In genomic region chr9:30777816-30778215, GRCm38 (mm10) we compare ENCODE assay signal across 21 mouse cellular contexts.
DNase-seq lines count a peak whose midpoint lies in the region; ATAC-seq lines count a peak whose summit lies in the region.
"Had no signal": no experiment of that assay in that cellular context is flagged by ENCODE, and none has a peak within 500 bp of the region (broad histone marks: within the 10 kb centered on the region; RNA-seq: fewer than 3 reads in every experiment).

No protein-coding gene starts in this region.

- H3K27ac ChIP-seq in heart, embryonic 10.5 days = no peak overlapping the region
- no peak overlapping the region for H3K27ac ChIP-seq in midbrain, embryonic 11.5 days (ENCODE audit: low read depth, low read length)
- no peak overlapping the region for H3K27ac ChIP-seq in midbrain, embryonic 16.5 days (ENCODE audit: low read length)
- H3K27ac ChIP-seq: embryonic facial prominence, embryonic 13.5 days; embryonic facial prominence, embryonic 15.5 days; forebrain, embryonic 13.5 days; forebrain, embryonic 15.5 days had no signal

- H3K4me2 ChIP-seq in midbrain, embryonic 11.5 days = no peak overlapping the region
- no peak overlapping the region for H3K4me2 ChIP-seq in midbrain, embryonic 16.5 days (ENCODE audit: low read length)
- H3K4me2 ChIP-seq: embryonic facial prominence, embryonic 13.5 days; embryonic facial prominence, embryonic 15.5 days; forebrain, embryonic 13.5 days; forebrain, embryonic 15.5 days had no signal

- H3K4me3 ChIP-seq in heart, embryonic 10.5 days = no peak overlapping the region
- no peak overlapping the region for H3K4me3 ChIP-seq in midbrain, embryonic 11.5 days (ENCODE audit: low read depth, low read length)
- H3K4me3 ChIP-seq in midbrain, embryonic 16.5 days (ENCODE audit: low read depth, low read length) = no peak overlapping the region
- H3K4me3 ChIP-seq: embryonic facial prominence, embryonic 13.5 days; embryonic facial prominence, embryonic 15.5 days; erythroblast, embryonic 14.5 days; forebrain, embryonic 13.5 days; forebrain, embryonic 15.5 days had no signal

- no peaks in the 10 kb centered on the region for H3K36me3 ChIP-seq in heart, embryonic 10.5 days
- no peaks in the 10 kb centered on the region for H3K36me3 ChIP-seq in midbrain, embryonic 11.5 days (ENCODE audit: control insufficient read depth, insufficient read depth, low read length)
- H3K36me3 ChIP-seq in midbrain, embryonic 16.5 days (ENCODE audit: control insufficient read depth, insufficient read depth, low read length) = no peaks in the 10 kb centered on the region
- H3K36me3 ChIP-seq: embryonic facial prominence, embryonic 13.5 days; embryonic facial prominence, embryonic 15.5 days; forebrain, embryonic 15.5 days had no signal

- 80% methylated on average over 2 of the region's 2 CpGs for WGBS in heart, embryonic 10.5 days
- WGBS in midbrain, embryonic 11.5 days = 85% methylated on average over 2 of the region's 2 CpGs
- 93% methylated on average over 2 of the region's 2 CpGs for WGBS in midbrain, embryonic 16.5 days

- H3K9ac ChIP-seq in midbrain, embryonic 11.5 days (ENCODE audit: low read length) = no peak overlapping the region
- H3K9ac ChIP-seq in midbrain, embryonic 16.5 days (ENCODE audit: low read depth, low read length) = no peak overlapping the region
- H3K9ac ChIP-seq: embryonic facial prominence, embryonic 13.5 days; embryonic facial prominence, embryonic 15.5 days; forebrain, embryonic 13.5 days; forebrain, embryonic 15.5 days; forebrain, postnatal 0 days had no signal

- peak; percentile 55 for DNase-seq in heart, embryonic 10.5 days (ENCODE audit: low spot score)
- DNase-seq in heart, postnatal 25 days (ENCODE audit: low spot score) = no peak
- peak; percentile 74 for DNase-seq in midbrain, embryonic 11.5 days (ENCODE audit: low spot score, missing footprints)
- no peak for DNase-seq in layer of hippocampus, adult 18-20 months (ENCODE audit: low spot score in 2 of 2)
- DNase-seq: adrenal gland, adult 2 months; adrenal gland, postnatal 10 days; adrenal gland, postnatal 25 days; cerebellum, adult 11 months; cerebellum, adult 18-20 months; cerebellum, adult 8-10 months; cerebellum, adult 9-11 months; cerebellum, postnatal 14 days; cerebellum, postnatal 36 days; embryo, embryonic 11 days; forebrain, postnatal 0 days had no signal

- peaks cover 15% of the 10 kb centered on the region for H3K4me1 ChIP-seq in heart, embryonic 10.5 days
- H3K4me1 ChIP-seq in midbrain, embryonic 11.5 days (ENCODE audit: control insufficient read depth, insufficient read depth, low read length) = no peaks in the 10 kb centered on the region
- no peaks in the 10 kb centered on the region for H3K4me1 ChIP-seq in midbrain, embryonic 16.5 days (ENCODE audit: control insufficient read depth, insufficient read depth, low read length)
- H3K4me1 ChIP-seq: embryonic facial prominence, embryonic 15.5 days; forebrain, embryonic 13.5 days; forebrain, embryonic 15.5 days had no signal

- H3K27me3 ChIP-seq in heart, embryonic 10.5 days (ENCODE audit: insufficient read depth, poor library complexity, severe bottlenecking) = no peaks in the 10 kb centered on the region
- H3K27me3 ChIP-seq in midbrain, embryonic 11.5 days (ENCODE audit: control insufficient read depth, insufficient read depth, low read length) = no peaks in the 10 kb centered on the region
- H3K27me3 ChIP-seq in midbrain, embryonic 16.5 days (ENCODE audit: control insufficient read depth, insufficient read depth, low read depth, low read length) = no peaks in the 10 kb centered on the region
- H3K27me3 ChIP-seq: embryonic facial prominence, embryonic 13.5 days; embryonic facial prominence, embryonic 15.5 days; forebrain, embryonic 13.5 days; forebrain, embryonic 15.5 days had no signal

- intact Hi-C loops in heart, postnatal 25 days (cut with DNase I) = no loop called here

- H3K9me3 ChIP-seq in heart, embryonic 10.5 days = no peaks in the 10 kb centered on the region
- H3K9me3 ChIP-seq in midbrain, embryonic 11.5 days (ENCODE audit: control insufficient read depth, low read length) = no peaks in the 10 kb centered on the region
- 0 out of 2 replicates have a peak, but pooled peaks cover 4% of the 10 kb centered on the region for H3K9me3 ChIP-seq in midbrain, embryonic 16.5 days (replicated peaks; ENCODE audit: control insufficient read depth, low read length, poor library complexity, severe bottlenecking)
- H3K9me3 ChIP-seq: embryonic facial prominence, embryonic 13.5 days; embryonic facial prominence, embryonic 15.5 days; forebrain, embryonic 13.5 days; forebrain, embryonic 15.5 days had no signal

- ATAC-seq in midbrain, embryonic 11.5 days (ENCODE audit: low FRiP score) = no peak
- no peak for ATAC-seq in midbrain, embryonic 16.5 days
- ATAC-seq: forebrain, embryonic 13.5 days; forebrain, embryonic 15.5 days; forebrain, postnatal 0 days had no signal

Comparison
In these comparisons a context has a peak if more than half of its experiments do, and no peak if none do; other contexts are left out.
1. DNase-seq: peak in heart, embryonic 10.5 days (single experiment) and midbrain, embryonic 11.5 days (single experiment); none in heart, postnatal 25 days (single experiment) and layer of hippocampus, adult 18-20 months (0 of 2).